Comparison of ENCODE assay signal across 23 mouse cellular contexts in the genomic region with DNA sequence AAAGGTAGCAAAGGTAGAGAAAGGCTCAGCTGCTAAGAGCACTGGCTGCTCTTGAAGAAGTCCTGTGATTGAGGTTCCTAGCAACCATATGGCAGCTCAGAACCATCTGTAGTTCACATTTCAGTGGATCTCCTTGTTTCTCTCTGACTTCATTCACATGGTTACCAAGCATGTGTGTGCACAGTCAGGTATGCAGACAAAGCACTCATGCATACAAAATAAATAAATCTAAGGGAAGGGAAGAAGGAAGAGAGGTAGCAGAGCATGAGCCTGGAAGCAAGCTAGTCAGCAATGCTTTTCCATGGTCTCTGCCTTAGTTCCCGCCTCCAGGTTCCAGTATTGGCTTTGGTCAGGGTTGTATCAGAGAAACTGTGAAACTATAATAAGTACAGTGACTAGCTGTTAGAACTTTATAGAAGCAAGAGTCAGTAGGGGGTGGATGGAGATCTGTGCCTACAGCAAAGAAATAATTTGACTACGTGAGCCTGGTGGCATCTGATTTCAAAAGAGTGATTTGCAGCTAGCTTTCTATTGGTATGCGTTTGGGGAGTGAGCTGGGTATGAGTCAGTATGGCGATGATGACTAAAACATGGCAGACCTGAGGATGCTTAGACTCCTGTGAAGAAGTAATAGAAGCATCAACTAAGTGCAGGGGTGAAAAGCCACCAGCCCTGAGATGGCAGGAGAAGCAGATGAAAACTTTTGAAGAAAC. TPM values are rescaled to one million over a fixed set of nuclear protein-coding genes. Genes with fewer than 3 reads are reported as not detected.
A peak's percentile ranks its signal among the peaks of the same experiment; 100 is the strongest.
DNase-seq lines count a peak whose midpoint lies in the region; ATAC-seq lines count a peak whose summit lies in the region.
"Had no signal": no experiment of that assay in that cellular context is flagged by ENCODE, and none has a peak within 500 bp of the region (broad histone marks: within the 10 kb centered on the region; RNA-seq: fewer than 3 reads in every experiment).

No protein-coding gene starts in this region.

- 0 out of 2 replicates have a peak overlapping the region, but pooled peaks have one; percentile 51 for H3K27ac ChIP-seq in kidney, embryonic 15.5 days
- H3K27ac ChIP-seq: embryonic facial prominence, embryonic 10.5 days; embryonic facial prominence, embryonic 13.5 days; forebrain, embryonic 10.5 days; forebrain, embryonic 13.5 days; heart, adult 2 months; hindbrain, embryonic 12.5 days; hindbrain, embryonic 15.5 days had no signal

- H3K9ac ChIP-seq in kidney, embryonic 15.5 days: no peak overlapping the region
- H3K9ac ChIP-seq: embryonic facial prominence, embryonic 13.5 days; forebrain, embryonic 13.5 days; hindbrain, embryonic 12.5 days; hindbrain, embryonic 15.5 days had no signal

- ATAC-seq in kidney, embryonic 15.5 days (replicated peaks; ENCODE audit: low FRiP score): peak; percentile 71
- ATAC-seq: forebrain, embryonic 13.5 days; forebrain, embryonic 16.5 days had no signal

- 75% methylated on average over 4 of the region's 4 CpGs for WGBS in kidney, embryonic 15.5 days

- no peaks in the 10 kb centered on the region for H3K9me3 ChIP-seq in kidney, embryonic 15.5 days (replicated peaks)
- H3K9me3 ChIP-seq: embryonic facial prominence, embryonic 10.5 days; embryonic facial prominence, embryonic 13.5 days; forebrain, embryonic 10.5 days; forebrain, embryonic 13.5 days; hindbrain, embryonic 12.5 days; hindbrain, embryonic 15.5 days had no signal

- H3K4me3 ChIP-seq in kidney, embryonic 15.5 days (replicated peaks): no peak overlapping the region
- H3K4me3 ChIP-seq: embryonic facial prominence, embryonic 10.5 days; embryonic facial prominence, embryonic 13.5 days; forebrain, embryonic 10.5 days; forebrain, embryonic 13.5 days; heart, adult 2 months; hindbrain, embryonic 12.5 days; hindbrain, embryonic 15.5 days had no signal

- DNase-seq in kidney, adult 9 months: no peak
- DNase-seq in NIH3T3 (ENCODE audit: low read depth): peak; percentile 57
- DNase-seq in brain, adult 2 months (ENCODE audit: low read depth, low spot score): peak; percentile 19
- no peak for DNase-seq in right cerebral cortex, postnatal 25 days
- DNase-seq in heart, adult 11 months: no peak
- DNase-seq: adrenal gland, adult 2 months; adrenal gland, postnatal 14 days; cerebellum, adult 11-12 months; cerebellum, adult 8-10 months; cerebellum, postnatal 10 days; cerebellum, postnatal 36 days; embryo, embryonic 11 days; gastrocnemius, postnatal 25 days; heart, adult 2 months had no signal

- 0 out of 2 replicates have a peak, but pooled peaks cover 3% of the 10 kb centered on the region for H3K4me1 ChIP-seq in kidney, embryonic 15.5 days
- H3K4me1 ChIP-seq: embryonic facial prominence, embryonic 10.5 days; embryonic facial prominence, embryonic 13.5 days; forebrain, embryonic 10.5 days; forebrain, embryonic 13.5 days; hindbrain, embryonic 12.5 days; hindbrain, embryonic 15.5 days had no signal

- no peaks in the 10 kb centered on the region for H3K36me3 ChIP-seq in kidney, embryonic 15.5 days
- H3K36me3 ChIP-seq: embryonic facial prominence, embryonic 10.5 days; embryonic facial prominence, embryonic 13.5 days; forebrain, embryonic 10.5 days; hindbrain, embryonic 12.5 days; hindbrain, embryonic 15.5 days had no signal

- H3K4me2 ChIP-seq in kidney, embryonic 15.5 days: no peak overlapping the region
- H3K4me2 ChIP-seq: embryonic facial prominence, embryonic 13.5 days; forebrain, embryonic 13.5 days; heart, embryonic 11.5 days; hindbrain, embryonic 12.5 days; hindbrain, embryonic 15.5 days had no signal

- H3K27me3 ChIP-seq in kidney, embryonic 15.5 days: peaks cover 3% of the 10 kb centered on the region; the same call in 1 of the 2 replicates
- H3K27me3 ChIP-seq: forebrain, embryonic 13.5 days; hindbrain, embryonic 12.5 days; hindbrain, embryonic 15.5 days had no signal

RNA-seq across cellular contexts. Expression of a gene that starts 7.9 kb away (rescaled TPM):
- polyA plus RNA-seq in kidney, embryonic 15.5 days (2015; fragmentation: Nextera tagmentation; extraction: Ambion mirVana): 17.7 and 20.3 TPM in 2 replicates

RNA-seq across cellular contexts. Expression of a gene that starts 54.3 kb away (rescaled TPM):
- polyA plus RNA-seq in kidney, embryonic 15.5 days (2015; fragmentation: Nextera tagmentation; extraction: Ambion mirVana): 13.8 and 14.0 TPM in 2 replicates

Comparison
In these comparisons a context has a peak if more than half of its experiments do, and no peak if none do; other contexts are left out.
1. DNase-seq: peak in NIH3T3 (single experiment) and brain, adult 2 months (single experiment); none in kidney, adult 9 months (single experiment), right cerebral cortex, postnatal 25 days (single experiment) and heart, adult 11 months (single experiment).